Mouse (Mus musculus) regulatory T cell (primary cell): Measurements from ENCODE around the gene Synj1.

Source experiments
- in situ Hi-C: fragments of 300-600 bp; cut with MboI, MseI; formaldehyde crosslinking; loops from one replicate; pipeline ENCODE4 v1.15.1; 2025; ENCODE audit warnings: high pct_unique_total_duplicates

The Synj1 gene

GRCm38 (mm10) chr16:91010581-91011020 is 507 bp downstream of the Synj1 start:
- in situ Hi-C loops: loop anchor here (25.0 kb wide), 1 partner anchor 773 kb away; no protein-coding TSS in a partner anchor

GRCm38 (mm10) chr16:91009942-91010529 is 1.1 kb downstream of the Synj1 start:
- in situ Hi-C loops: loop anchor here (25.0 kb wide), 1 partner anchor 773 kb away; no protein-coding TSS in a partner anchor

- in situ Hi-C loops: loop anchor here (25.0 kb wide), 1 partner anchor 768 kb away; no protein-coding TSS in a partner anchor
Measured at GRCm38 (mm10) chr16:91004915-91005538, 6.1 kb downstream of the Synj1 start.

GRCm38 (mm10) chr16:91001098-91001497 is 10.0 kb downstream of the Synj1 start:
- in situ Hi-C loops: loop anchor here (25.0 kb wide), 1 partner anchor 764 kb away; no protein-coding TSS in a partner anchor

- in situ Hi-C loops: loop anchor here (25.0 kb wide), 1 partner anchor 763 kb away; no protein-coding TSS in a partner anchor
Measured at GRCm38 (mm10) chr16:90999827-91000226, 11.3 kb downstream of the Synj1 start.

GRCm38 (mm10) chr16:90997822-90998221 is 13.3 kb downstream of the Synj1 start:
- in situ Hi-C loops: no loop called here

GRCm38 (mm10) chr16:90996327-90997243 is 14.5 kb downstream of the Synj1 start:
- in situ Hi-C loops: no loop called here

- in situ Hi-C loops: no loop called here
Measured at GRCm38 (mm10) chr16:90995498-90995897, 15.6 kb downstream of the Synj1 start.

- in situ Hi-C loops: no loop called here
Measured at GRCm38 (mm10) chr16:90995023-90995422, 16.1 kb downstream of the Synj1 start.

- in situ Hi-C loops: no loop called here
Measured at GRCm38 (mm10) chr16:90989162-90989561, 21.9 kb downstream of the Synj1 start.

GRCm38 (mm10) chr16:90988665-90989064 is 22.4 kb downstream of the Synj1 start:
- in situ Hi-C loops: no loop called here

GRCm38 (mm10) chr16:90988039-90988438 is 23.1 kb downstream of the Synj1 start:
- in situ Hi-C loops: no loop called here

GRCm38 (mm10) chr16:90971004-90971403 is 40.1 kb downstream of the Synj1 start:
- in situ Hi-C loops: no loop called here

GRCm38 (mm10) chr16:90966241-90966640 is 44.9 kb downstream of the Synj1 start:
- in situ Hi-C loops: no loop called here

GRCm38 (mm10) chr16:90964302-90964701 is 46.8 kb downstream of the Synj1 start:
- in situ Hi-C loops: no loop called here

GRCm38 (mm10) chr16:90963866-90964265 is 47.2 kb downstream of the Synj1 start:
- in situ Hi-C loops: no loop called here

GRCm38 (mm10) chr16:90963231-90963630 is 47.9 kb downstream of the Synj1 start:
- in situ Hi-C loops: no loop called here

GRCm38 (mm10) chr16:90958301-90959085 is 52.6 kb downstream of the Synj1 start:
- in situ Hi-C loops: no loop called here

- in situ Hi-C loops: no loop called here
Measured at GRCm38 (mm10) chr16:90955494-90955893, 55.6 kb downstream of the Synj1 start.

GRCm38 (mm10) chr16:90953770-90954169 is 57.3 kb downstream of the Synj1 start:
- in situ Hi-C loops: no loop called here

GRCm38 (mm10) chr16:90953147-90953546 is 58.0 kb downstream of the Synj1 start:
- in situ Hi-C loops: no loop called here
